Mouse (Mus musculus) megakaryocyte, embryonic 14.5 days (primary cell): ENCODE data around the gene Tshz2.

Source experiments
- FLI1 ChIP-seq: IDR thresholded peaks from 2 replicates; pipeline ENCODE4 v1.6.1; 2012; ENCODE audit warnings: low read length, inconsistent platforms, mixed read lengths
- GATA1 ChIP-seq: IDR thresholded peaks from 3 replicates; pipeline ENCODE4 v1.6.1; 2012; ENCODE audit warnings: mixed read lengths, low read length, inconsistent platforms, borderline replicate concordance

DNA sequence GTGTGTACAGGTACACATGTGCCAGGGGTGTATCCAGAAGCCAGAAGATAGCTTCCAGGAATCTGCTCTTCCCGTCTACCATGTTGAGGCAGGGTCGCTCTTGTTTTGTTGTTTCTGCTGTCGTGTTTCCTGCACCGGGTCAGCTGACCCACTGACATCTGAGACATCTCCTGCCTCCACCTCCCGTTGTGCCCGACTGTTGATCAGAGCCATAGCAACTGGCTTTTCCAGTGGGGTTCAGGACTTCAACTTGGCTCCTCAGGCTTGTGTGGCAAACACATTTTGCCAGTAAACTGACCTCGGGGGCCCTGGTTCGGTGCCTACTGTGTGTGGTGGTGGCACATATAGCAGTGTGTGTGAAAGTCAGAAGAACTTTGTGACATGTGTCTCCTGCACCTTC is 129.5 kb downstream of the Tshz2 start:
- no peak for TF ChIP-seq GATA1
- no peak for TF ChIP-seq FLI1
